Mouse (Mus musculus): Measurements from ENCODE around the gene Ercc1. TPM values are rescaled to one million over a fixed set of nuclear protein-coding genes. Genes with fewer than 3 reads are reported as not detected.

The Ercc1 gene
- total and polyA plus RNA-seq, 3 experiments: 22.2 to 37.5 TPM; not detected in 1

DNA sequence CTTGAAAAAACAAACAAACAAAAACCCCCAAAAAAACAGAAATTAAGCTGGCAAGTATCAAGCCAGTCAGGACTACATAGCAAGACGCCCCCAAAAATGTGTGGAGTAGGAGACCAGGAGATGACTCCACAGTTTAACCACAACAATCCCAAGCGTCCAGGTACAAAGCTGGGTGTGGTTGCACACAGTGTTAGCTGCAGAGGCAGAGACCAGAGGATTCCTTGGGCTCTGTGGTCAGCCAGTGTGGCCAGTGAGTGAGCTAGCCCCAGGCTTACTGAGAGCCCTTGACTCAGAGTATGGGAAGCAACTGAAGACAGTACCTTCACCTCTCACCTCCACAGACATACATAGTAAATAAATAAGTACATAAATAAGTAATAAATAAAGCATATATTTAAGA is 12.7 kb upstream of the Ercc1 start:
- DNase-seq (ENCODE audit: low read depth, low spot score): no peak
- H3K4me3 ChIP-seq (ENCODE audit: control insufficient read depth in 1 of 2, insufficient read depth in 1 of 2, low read depth in 2 of 2, low read length in 2 of 2): no peak overlapping the region
- no peak overlapping the region for H3K27ac ChIP-seq (ENCODE audit: control insufficient read depth, low read depth, low read length)
- no peaks in the 10 kb centered on the region; a peak in 1 of 4 replicates for H3K27me3 ChIP-seq (ENCODE audit: control insufficient read depth in 1 of 2, insufficient read depth in 2 of 2, low read length in 2 of 2)
- no peaks in the 10 kb centered on the region for H3K79me2 ChIP-seq (ENCODE audit: control insufficient read depth, insufficient read depth, low read length, poor library complexity)
- H3K9ac ChIP-seq (ENCODE audit: control insufficient read depth, low read depth, low read length, poor library complexity, severe bottlenecking): no peak overlapping the region
- TF ChIP-seq BHLHE40 (IDR thresholded peaks at IDR 0.05; ENCODE audit: borderline replicate concordance, low read depth, low read length) (no peak), USF2 (IDR thresholded peaks at IDR 0.05; ENCODE audit: borderline replicate concordance in 1 of 2, insufficient read depth in 1 of 2, low read depth in 1 of 2, low read length in 2 of 2) (no peak), KAT2A (conservative IDR thresholded peaks at IDR 0.05; ENCODE audit: low read depth, low read length) (no peak), CHD2 (IDR thresholded peaks at IDR 0.05; ENCODE audit: low read length) (no peak), ELF1 (IDR thresholded peaks at IDR 0.05; ENCODE audit: low read depth, low read length) (no peak), UBTF (IDR thresholded peaks at IDR 0.05; ENCODE audit: borderline replicate concordance, insufficient read depth, low read depth, low read length) (no peak), E2F4 (IDR thresholded peaks at IDR 0.05; ENCODE audit: borderline replicate concordance, low read depth, low read length) (no peak), NRF1 (IDR thresholded peaks at IDR 0.05; ENCODE audit: insufficient read depth, low read depth, low read length, poor library complexity, severe bottlenecking) (no peak), TCF12 (IDR thresholded peaks at IDR 0.05; ENCODE audit: low read depth, low read length) (no peak), RAD21 (IDR thresholded peaks at IDR 0.05; ENCODE audit: low read depth, low read length) (no peak), MAX (IDR thresholded peaks at IDR 0.05; ENCODE audit: low read length) (no peak), CTCF (IDR thresholded peaks at IDR 0.05 in 2 of 3, conservative IDR thresholded peaks at IDR 0.05 in 1 of 3; ENCODE audit: control insufficient read depth in 1 of 3, insufficient read depth in 1 of 3, low read depth in 2 of 3, low read length in 3 of 3, poor library complexity in 1 of 3, severe bottlenecking in 1 of 3) (no peak), TAL1 (IDR thresholded peaks at IDR 0.05; ENCODE audit: low read length) (no peak), GATA1 (IDR thresholded peaks at IDR 0.05; ENCODE audit: low read depth, low read length) (no peak), ZMIZ1 (IDR thresholded peaks at IDR 0.05; ENCODE audit: low read depth, low read length) (no peak), JUND (IDR thresholded peaks at IDR 0.05; ENCODE audit: low read depth, low read length) (no peak), GABPA (IDR thresholded peaks at IDR 0.05; ENCODE audit: low read depth, low read length) (no peak), MYC (IDR thresholded peaks at IDR 0.05; ENCODE audit: low read depth, low read length) (no peak)
- H3K9me3 ChIP-seq (replicated peaks; ENCODE audit: insufficient read depth, low read length): no peaks in the 10 kb centered on the region
- H3K4me1 ChIP-seq (ENCODE audit: control insufficient read depth in 1 of 2, insufficient read depth in 2 of 2, low read length in 2 of 2): peaks cover 5 to 16% of the 10 kb centered on the region in 2 experiments
- H3K36me3 ChIP-seq (ENCODE audit: control insufficient read depth in 1 of 2, insufficient read depth in 2 of 2, low read length in 2 of 2): peaks cover 0 to 10% of the 10 kb centered on the region in 2 experiments; a peak in 2 of 4 replicates

DNA sequence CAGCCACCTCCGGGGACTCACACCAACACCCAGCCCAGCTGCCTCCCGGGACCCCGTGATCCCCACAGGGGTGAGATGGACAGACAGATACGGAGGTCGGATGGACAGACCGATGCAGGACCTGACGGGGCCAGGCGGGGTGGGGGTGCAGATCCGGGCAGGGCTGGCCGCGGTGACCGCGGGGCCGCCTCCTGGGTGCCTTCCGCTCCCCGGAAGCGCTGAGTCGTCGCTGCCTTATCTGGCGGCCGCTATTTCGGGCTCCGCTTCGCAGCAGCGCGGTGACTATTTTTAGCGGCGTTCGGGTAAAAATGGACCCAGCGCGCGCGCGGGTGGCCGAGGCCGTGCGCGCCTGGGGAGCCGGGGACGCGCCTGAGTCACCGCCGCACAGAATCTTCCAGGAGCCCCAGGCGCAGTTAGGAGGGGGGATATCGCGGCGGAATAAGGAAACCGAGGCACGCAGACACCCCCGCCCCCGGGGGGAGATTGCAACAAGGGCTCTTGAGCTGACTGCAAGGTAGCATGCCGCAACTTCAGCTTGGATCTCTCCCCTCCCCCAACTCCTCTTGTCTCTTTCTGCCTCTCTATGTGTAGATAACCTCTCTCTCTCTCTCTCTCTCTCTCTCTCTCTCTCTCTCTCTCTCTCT is 11.7 kb upstream of the Ercc1 start:
- no peaks in the 10 kb centered on the region; a peak in 1 of 4 replicates for H3K27me3 ChIP-seq (ENCODE audit: control insufficient read depth in 1 of 2, insufficient read depth in 2 of 2, low read length in 2 of 2)
- DNase-seq (ENCODE audit: low read depth, low spot score): peak; percentile 78
- H3K9ac ChIP-seq (ENCODE audit: control insufficient read depth, low read depth, low read length, poor library complexity, severe bottlenecking): peak overlapping the region; percentile 73
- no peaks in the 10 kb centered on the region for H3K79me2 ChIP-seq (ENCODE audit: control insufficient read depth, insufficient read depth, low read length, poor library complexity)
- H3K4me3 ChIP-seq (ENCODE audit: control insufficient read depth in 1 of 2, insufficient read depth in 1 of 2, low read depth in 2 of 2, low read length in 2 of 2): peak overlapping the region; percentile 41 to 66
- peak overlapping the region; percentile 36 for H3K27ac ChIP-seq (ENCODE audit: control insufficient read depth, low read depth, low read length)
- peaks cover 0 to 7% of the 10 kb centered on the region in 2 experiments; a peak in 2 of 4 replicates for H3K36me3 ChIP-seq (ENCODE audit: control insufficient read depth in 1 of 2, insufficient read depth in 2 of 2, low read length in 2 of 2)
- no peaks in the 10 kb centered on the region for H3K9me3 ChIP-seq (replicated peaks; ENCODE audit: insufficient read depth, low read length)
- peaks cover 4 to 10% of the 10 kb centered on the region in 2 experiments for H3K4me1 ChIP-seq (ENCODE audit: control insufficient read depth in 1 of 2, insufficient read depth in 2 of 2, low read length in 2 of 2)
- TF ChIP-seq TAL1 (IDR thresholded peaks at IDR 0.05; ENCODE audit: low read length): no peak
- no peak for TF ChIP-seq ZKSCAN1 (IDR thresholded peaks at IDR 0.05; ENCODE audit: low read depth, low read length)
- no peak for TF ChIP-seq MAX (IDR thresholded peaks at IDR 0.05; ENCODE audit: low read length)
- TF ChIP-seq POLR2A (IDR thresholded peaks at IDR 0.05; ENCODE audit: control insufficient read depth in 1 of 2, insufficient read depth in 1 of 2, low read depth in 1 of 2, low read length in 2 of 2, poor library complexity in 1 of 2): no peak
- TF ChIP-seq USF1 (IDR thresholded peaks at IDR 0.05; ENCODE audit: low read depth, low read length): no peak
- peak; percentile 77 for TF ChIP-seq ETS1 (IDR thresholded peaks at IDR 0.05; ENCODE audit: low read depth, low read length)
- no peak for TF ChIP-seq SMC3 (IDR thresholded peaks at IDR 0.05; ENCODE audit: low read depth, low read length)
- TF ChIP-seq MAFK (IDR thresholded peaks at IDR 0.05; ENCODE audit: borderline replicate concordance, low read depth, low read length): no peak
- TF ChIP-seq CHD2 (IDR thresholded peaks at IDR 0.05; ENCODE audit: low read length): no peak
- TF ChIP-seq NELFE (IDR thresholded peaks at IDR 0.05; ENCODE audit: low read depth, low read length): no peak
- no peak for TF ChIP-seq CTCF (IDR thresholded peaks at IDR 0.05 in 2 of 3, conservative IDR thresholded peaks at IDR 0.05 in 1 of 3; ENCODE audit: control insufficient read depth in 1 of 3, insufficient read depth in 1 of 3, low read depth in 2 of 3, low read length in 3 of 3, poor library complexity in 1 of 3, severe bottlenecking in 1 of 3)
- TF ChIP-seq SIN3A (IDR thresholded peaks at IDR 0.05; ENCODE audit: low read length): 0 out of 2 replicates have a peak, but pooled peaks have one; percentile 26
- TF ChIP-seq TBP (IDR thresholded peaks at IDR 0.05; ENCODE audit: low read depth, low read length): no peak
- TF ChIP-seq EP300 (IDR thresholded peaks at IDR 0.05; ENCODE audit: low read depth in 1 of 2, low read length in 2 of 2): peak in 1 of 2 experiments; percentile 57; a peak in 2 of 4 replicates
- peak; percentile 35; the same call in 1 of the 2 replicates for TF ChIP-seq GATA1 (IDR thresholded peaks at IDR 0.05; ENCODE audit: low read depth, low read length)
- TF ChIP-seq POLR2AphosphoS2 (IDR thresholded peaks at IDR 0.05; ENCODE audit: low read length): no peak
- peak; percentile 100 for TF ChIP-seq MEF2A (IDR thresholded peaks at IDR 0.05; ENCODE audit: extremely low read depth, insufficient replicate concordance, low read depth, low read length, poor library complexity, severe bottlenecking)
